Mouse (Mus musculus) ovary, adult 2 months (tissue): ENCODE data around the gene Aars2. TPM values are rescaled to one million over a fixed set of nuclear protein-coding genes. Genes with fewer than 3 reads are reported as not detected.

Experiments
- polyA plus RNA-seq: library from polyadenylated mRNA; depleted of rRNA; stranded (reverse); fragments of >200 nt; gene quantifications from 2 replicates; pipeline ENCODE4 v1.2.3, GENCODE M21; 2012; rRNA removed

The Aars2 gene
- polyA plus RNA-seq = 27.4 and 28.5 TPM in 2 replicates

GRCm38 (mm10) chr17:45506700-45507189, at the start of gene Aars2:
Aars2 (plus strand) TSS chr17:45506841.

GRCm38 (mm10) chr17:45474669-45475465, 31.8 kb upstream of the Aars2 start, which contains the start of gene Spats1:
Spats1 (minus strand) TSS chr17:45475415.

GRCm38 (mm10) chr17:45523263-45523662, 16.6 kb downstream of the Aars2 start, which contains the start of gene Tcte1:
Tcte1 (plus strand) TSS chr17:45523434.

GRCm38 (mm10) chr17:45549617-45550181, 43.1 kb downstream of the Aars2 start, which contains the start of gene Tmem151b:
Tmem151b (minus strand) TSS chr17:45549677.

GRCm38 (mm10) chr17:45555452-45556106, 48.9 kb downstream of the Aars2 start, which contains the start of gene Nfkbie:
Nfkbie (plus strand) TSS chr17:45555703.

GRCm38 (mm10) chr17:45563655-45564530, 57.3 kb downstream of the Aars2 start, which contains the start of gene Slc35b2:
Slc35b2 (plus strand) TSS chr17:45563874.

Other genes with a start within 250 kb of the Aars2 start
- 6.5 and 8.0 TPM in 2 replicates for gene Cdc5l, start 73.1 kb upstream of the Aars2 start, polyA plus RNA-seq
- gene Spats1, start 31.4 kb upstream of the Aars2 start, polyA plus RNA-seq = not detected in 2 replicates
- 12.6 and 15.7 TPM in 2 replicates for gene Tcte1, start 16.6 kb downstream of the Aars2 start, polyA plus RNA-seq
- gene Tmem151b, start 42.8 kb downstream of the Aars2 start, polyA plus RNA-seq = 2.6 and 2.7 TPM in 2 replicates
- gene Nfkbie, start 48.9 kb downstream of the Aars2 start, polyA plus RNA-seq = 6.7 and 7.2 TPM in 2 replicates
- 206 and 322 TPM in 2 replicates for gene Slc35b2, start 57.0 kb downstream of the Aars2 start, polyA plus RNA-seq
- 340 and 531 TPM in 2 replicates for gene Hsp90ab1, start 66.4 kb downstream of the Aars2 start, polyA plus RNA-seq
- gene Slc29a1, start 92.8 kb downstream of the Aars2 start, polyA plus RNA-seq = 198 and 207 TPM in 2 replicates
- 0.67 TPM in 1 of 2 replicates, not detected in the other for gene Mymx, start 95.3 kb downstream of the Aars2 start, polyA plus RNA-seq
- gene Capn11, start 152.5 kb downstream of the Aars2 start, polyA plus RNA-seq = 0.05 and 0.07 TPM in 2 replicates
- gene Mrpl14, start 179.5 kb downstream of the Aars2 start, polyA plus RNA-seq = 167 and 188 TPM in 2 replicates
- gene Tmem63b, start 180.1 kb downstream of the Aars2 start, polyA plus RNA-seq = 67.3 and 96.1 TPM in 2 replicates
- not detected in 2 replicates for gene 1600014C23Rik, start 227.0 kb downstream of the Aars2 start, polyA plus RNA-seq